Mouse (Mus musculus): ENCODE results near the gene Gabpb2.

Gabpb2 gene

GRCm38 (mm10) chr3:95194721-95195135 lies 23.0 kb downstream of the Gabpb2 start:
- no peak for DNase-seq (ENCODE audit: low spot score)

GRCm38 (mm10) chr3:95186888-95187287 lies 30.8 kb downstream of the Gabpb2 start:
- no peak for DNase-seq (ENCODE audit: low spot score)

GRCm38 (mm10) chr3:95186100-95186499 lies 31.6 kb downstream of the Gabpb2 start:
- no peak for DNase-seq (ENCODE audit: low spot score)

- no peak for DNase-seq (ENCODE audit: low spot score)
These were observed 32.7 kb downstream of the Gabpb2 start for GRCm38 (mm10) chr3:95184796-95185577.

- no peak for DNase-seq (ENCODE audit: low spot score)
These were observed 35.9 kb downstream of the Gabpb2 start for GRCm38 (mm10) chr3:95181841-95182240.

GRCm38 (mm10) chr3:95179890-95180289 lies 37.8 kb downstream of the Gabpb2 start:
- DNase-seq (ENCODE audit: low spot score) = no peak

- DNase-seq (ENCODE audit: low spot score) = no peak
These were observed 38.8 kb downstream of the Gabpb2 start for GRCm38 (mm10) chr3:95178948-95179347.

GRCm38 (mm10) chr3:95177583-95177982 lies 40.1 kb downstream of the Gabpb2 start:
- DNase-seq (ENCODE audit: low spot score) = peak; percentile 45

GRCm38 (mm10) chr3:95176500-95176899 lies 41.2 kb downstream of the Gabpb2 start:
- peak; percentile 47 for DNase-seq (ENCODE audit: low spot score)

GRCm38 (mm10) chr3:95174011-95174592 lies 43.6 kb downstream of the Gabpb2 start:
- peak; percentile 94 for DNase-seq (ENCODE audit: low spot score)

- peak; percentile 81 for DNase-seq (ENCODE audit: low spot score)
These were observed 44.3 kb downstream of the Gabpb2 start for GRCm38 (mm10) chr3:95173256-95173949.

GRCm38 (mm10) chr3:95172526-95173255 lies 45.0 kb downstream of the Gabpb2 start:
- peak; percentile 68 for DNase-seq (ENCODE audit: low spot score)

GRCm38 (mm10) chr3:95171105-95171504 lies 46.6 kb downstream of the Gabpb2 start:
- DNase-seq (ENCODE audit: low spot score) = no peak

GRCm38 (mm10) chr3:95169996-95170395 lies 47.7 kb downstream of the Gabpb2 start:
- DNase-seq (ENCODE audit: low spot score) = no peak

GRCm38 (mm10) chr3:95164840-95165239 lies 52.9 kb downstream of the Gabpb2 start:
- DNase-seq (ENCODE audit: low spot score) = no peak

- no peak for DNase-seq (ENCODE audit: low spot score)
These were observed 53.5 kb downstream of the Gabpb2 start for GRCm38 (mm10) chr3:95164256-95164550.

GRCm38 (mm10) chr3:95163419-95164255 lies 54.1 kb downstream of the Gabpb2 start:
- no peak for DNase-seq (ENCODE audit: low spot score)

- no peak for DNase-seq (ENCODE audit: low spot score)
These were observed 55.4 kb downstream of the Gabpb2 start for GRCm38 (mm10) chr3:95162345-95162628.

- DNase-seq (ENCODE audit: low spot score) = peak; percentile 44
These were observed 55.9 kb downstream of the Gabpb2 start for GRCm38 (mm10) chr3:95161618-95162344.

GRCm38 (mm10) chr3:95161041-95161551 lies 56.6 kb downstream of the Gabpb2 start:
- DNase-seq (ENCODE audit: low spot score) = peak; percentile 70
